Mouse (Mus musculus): ENCODE measurements around the gene Trpc3. TPM values are rescaled to one million over a fixed set of nuclear protein-coding genes. Genes with fewer than 3 reads are reported as not detected.
"Not testable (repeated sequence)": the region's sequence is repeated elsewhere in the genome, so short reads cannot be mapped to it uniquely, and the experiment has no call there.

The Trpc3 gene
- total RNA-seq, 2 experiments from 2014 or later, result 8.7 to 10.6 TPM

DNA sequence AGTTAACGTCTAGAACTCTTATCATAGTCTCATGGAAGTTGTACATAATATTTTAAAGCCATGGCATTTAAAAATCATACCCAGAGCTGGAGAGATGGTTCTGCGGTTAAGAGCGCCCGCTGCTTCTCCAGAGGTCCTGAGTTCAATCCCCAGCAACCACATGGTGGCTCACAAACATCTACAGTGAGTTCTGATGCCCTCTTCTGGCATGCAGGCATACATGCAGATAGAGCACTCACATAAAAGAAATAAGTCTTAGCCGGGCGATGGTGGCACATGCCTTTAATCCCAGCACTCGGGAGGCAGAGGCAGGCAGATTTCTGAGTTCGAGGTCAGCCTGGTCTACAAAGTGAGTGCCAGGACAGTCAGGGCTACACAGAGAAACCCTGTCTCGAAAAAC, 90.2 kb downstream of the Trpc3 start:
- DNase-seq, result not testable (repeated sequence)

DNA sequence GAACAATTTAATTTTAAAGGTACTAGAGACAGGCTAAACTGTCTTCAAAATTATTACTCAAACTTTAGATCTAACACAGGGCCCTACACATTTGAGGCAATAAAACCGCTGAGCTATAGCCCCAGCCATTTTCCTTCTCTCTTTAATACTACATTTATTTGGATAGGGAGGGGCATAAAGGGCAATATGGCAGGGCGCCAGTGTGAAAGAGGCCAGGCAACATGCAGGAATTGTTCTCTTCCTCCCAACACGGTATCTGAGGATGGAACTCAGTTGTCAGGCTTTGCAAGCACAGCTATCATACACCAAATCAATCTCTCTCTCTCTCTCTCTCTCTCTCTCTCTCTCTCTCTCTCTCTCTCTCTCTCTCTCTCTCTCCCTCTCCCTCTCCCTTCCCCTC, 91.2 kb downstream of the Trpc3 start:
- no peak for DNase-seq

DNA sequence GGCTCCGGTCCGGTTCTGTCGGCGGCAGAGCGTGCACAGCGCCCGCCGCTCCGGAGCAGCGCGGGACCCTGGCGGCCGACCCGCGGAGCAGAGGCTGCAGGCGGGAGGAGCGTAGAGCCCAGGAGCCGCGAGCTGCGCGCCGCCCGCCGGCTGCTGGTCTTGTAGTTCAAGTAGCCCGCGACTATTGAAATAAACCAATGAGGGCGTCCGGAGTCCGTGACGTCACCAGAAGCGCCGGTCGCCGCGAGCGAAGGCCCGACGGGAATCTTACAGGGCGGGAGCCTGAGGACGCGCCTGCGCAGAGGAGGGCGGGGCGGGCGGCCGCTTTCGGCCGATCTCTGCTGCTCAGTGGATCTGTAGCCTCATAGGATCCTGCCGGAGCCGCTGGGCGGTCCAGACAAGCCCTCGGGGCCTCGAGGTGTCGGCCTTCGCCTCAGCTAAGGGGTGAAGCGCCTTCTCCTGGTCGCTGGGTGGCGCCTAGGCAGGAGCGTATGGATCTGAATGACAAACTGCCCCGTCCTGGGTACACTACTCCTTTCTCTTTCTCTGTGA, 118.1 kb downstream of the Trpc3 start, which contains the start of gene Ccna2:
Gene Ccna2, minus strand, starts transcription at position 324 of the 552 bp plus-strand sequence.
- DNase-seq, result peak; percentile 98

DNA sequence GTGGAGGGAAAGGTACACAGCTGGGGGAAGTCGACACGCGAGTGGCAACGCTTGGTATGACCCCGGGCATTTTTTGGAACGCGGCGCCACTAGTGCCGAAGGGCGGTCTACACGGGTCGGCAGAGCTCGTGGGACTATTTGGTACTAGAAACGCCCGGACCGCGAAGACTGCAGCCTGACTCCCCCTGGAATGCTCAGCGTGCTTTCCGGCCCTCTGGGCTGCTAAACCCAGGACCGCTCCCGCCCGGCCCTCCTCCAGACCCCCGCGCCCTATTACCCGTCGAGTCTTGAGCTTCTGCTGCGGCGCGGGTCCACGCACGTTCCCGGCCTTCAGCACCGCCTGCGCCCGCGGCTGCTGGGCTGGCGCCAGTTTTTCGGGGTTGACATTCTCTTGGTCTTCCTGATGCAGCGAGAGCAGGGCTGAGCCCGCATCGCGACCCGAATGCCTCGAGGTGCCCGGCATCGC, 118.6 kb downstream of the Trpc3 start:
- peak; percentile 54 for DNase-seq

Other genes starting within 250 kb of the Trpc3 start
- gene Anxa5, start 214.3 kb downstream of the Trpc3 start, total RNA-seq (2021), result 100 to 1,000 TPM; 120 to 161 TPM
- gene 1810062G17Rik, start 214.2 kb downstream of the Trpc3 start, total RNA-seq (2021), result 1 to 10 TPM in 1 of 2 experiments, under 1 TPM in 1; 0.59 to 1.1 TPM
- gene Gm11549, start 168.4 kb downstream of the Trpc3 start, total RNA-seq (2021), result under 1 TPM; 0.19 to 0.23 TPM
- gene Exosc9, start 137.6 kb downstream of the Trpc3 start, total RNA-seq (2021), result 10 to 100 TPM; 23.1 to 24.5 TPM
- gene Ccna2, start 118.0 kb downstream of the Trpc3 start, total RNA-seq (2021), result 10 to 100 TPM; 18.4 to 21.8 TPM
- 1 to 10 TPM; 6.0 to 7.7 TPM for gene Bbs7, start 76.7 kb downstream of the Trpc3 start, total RNA-seq (2021)
- gene 4932438A13Rik, start 172.9 kb upstream of the Trpc3 start, total RNA-seq (2021), result 10 to 100 TPM; 32.9 to 34.1 TPM

Data from gastrocnemius, postnatal 10 days (tissue).